Mouse (Mus musculus) cerebellum, postnatal 4 days (tissue): ENCODE data around the gene Lamtor2.

Source experiments
- DNase-seq, 2 experiments: peaks; one replicate each; pipeline ENCODE4 v3.0.0; 2022; ENCODE audit warnings: low spot score in 2 of 2, mixed read lengths in 1 of 2

Gene Lamtor2

GRCm38 (mm10) chr3:88543174-88543573 is 9.7 kb downstream of the Lamtor2 start:
- no peak for DNase-seq

DNA sequence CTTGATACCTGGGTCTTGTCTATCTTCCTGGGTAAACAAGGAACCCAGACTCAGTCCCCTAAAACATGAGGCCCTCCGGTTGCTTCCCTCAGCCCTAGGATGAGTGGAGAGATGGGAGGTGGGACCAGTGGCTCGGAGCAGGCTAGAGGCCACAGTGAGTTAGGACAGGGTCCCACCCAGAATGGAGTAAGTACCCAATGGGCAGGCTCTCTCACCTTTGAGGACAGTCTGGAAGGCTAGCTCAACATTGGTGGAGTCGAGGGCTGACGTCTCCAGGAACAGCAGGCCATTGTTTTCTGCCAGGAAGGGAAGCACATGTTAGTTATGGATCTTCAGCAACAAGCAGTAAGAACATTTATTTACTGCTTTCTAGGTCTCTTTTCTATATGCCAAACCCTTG is 10.4 kb downstream of the Lamtor2 start:
- no peak for DNase-seq

DNA sequence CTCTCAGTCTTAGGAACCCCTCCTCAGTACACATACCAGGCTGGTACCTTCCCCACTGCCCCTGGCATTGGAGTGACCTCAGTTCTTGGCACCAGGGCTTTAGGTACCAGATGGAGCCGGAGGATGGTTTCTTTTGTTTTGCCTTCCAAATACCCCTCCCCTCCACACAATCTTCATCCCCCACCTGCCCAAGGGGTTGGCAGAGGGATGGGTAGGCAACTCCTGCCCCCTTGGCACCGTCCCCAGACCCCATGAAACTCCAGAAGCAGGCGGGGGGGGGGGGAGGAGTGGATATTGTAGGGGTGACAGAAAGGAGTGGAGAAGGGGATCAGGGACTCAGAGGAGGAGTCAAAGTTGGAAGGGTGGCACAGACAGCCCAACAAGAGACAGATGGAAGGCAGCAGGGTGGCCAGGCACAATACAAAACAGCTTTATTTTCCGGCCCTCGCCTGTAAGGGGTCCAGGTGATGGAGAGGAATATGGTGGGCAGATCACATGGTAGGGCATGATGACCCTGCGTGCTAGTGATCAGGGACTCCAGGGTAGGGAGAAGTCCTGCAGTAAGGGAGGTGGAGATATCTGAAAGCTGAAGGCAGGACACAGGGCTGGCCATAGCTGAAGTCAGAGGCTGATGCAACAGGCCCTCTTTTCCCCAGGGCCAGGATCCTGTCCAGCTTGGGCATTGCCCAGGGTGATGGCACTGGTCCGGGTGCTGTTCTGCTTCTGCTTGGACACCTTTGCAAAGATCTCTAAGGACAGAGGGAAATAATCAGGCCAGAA is 11.1 kb downstream of the Lamtor2 start:
- peak; percentile 48 to 84 for DNase-seq

DNA sequence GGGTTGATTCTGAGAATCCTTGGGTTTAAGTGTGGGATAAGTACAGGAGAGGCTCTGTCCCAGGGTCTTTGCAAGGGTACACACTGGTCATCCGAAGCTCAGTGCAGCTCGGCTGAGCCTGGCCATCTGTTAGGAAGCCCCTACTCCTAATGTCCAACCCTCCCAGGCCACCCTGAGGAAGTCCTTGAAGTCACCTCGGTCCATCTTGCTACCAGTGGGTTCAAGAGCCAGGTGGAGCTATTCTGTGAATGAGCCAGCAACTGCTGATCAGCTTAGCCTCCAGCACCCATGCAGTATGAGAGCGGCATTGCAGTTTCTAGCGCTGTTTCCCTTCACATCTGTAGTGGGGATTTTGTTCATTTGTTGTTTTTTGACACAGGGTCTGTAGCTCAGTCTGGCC is 12.8 kb downstream of the Lamtor2 start:
- DNase-seq: no peak

GRCm38 (mm10) chr3:88539397-88539796 is 13.5 kb downstream of the Lamtor2 start:
- DNase-seq: no peak

DNA sequence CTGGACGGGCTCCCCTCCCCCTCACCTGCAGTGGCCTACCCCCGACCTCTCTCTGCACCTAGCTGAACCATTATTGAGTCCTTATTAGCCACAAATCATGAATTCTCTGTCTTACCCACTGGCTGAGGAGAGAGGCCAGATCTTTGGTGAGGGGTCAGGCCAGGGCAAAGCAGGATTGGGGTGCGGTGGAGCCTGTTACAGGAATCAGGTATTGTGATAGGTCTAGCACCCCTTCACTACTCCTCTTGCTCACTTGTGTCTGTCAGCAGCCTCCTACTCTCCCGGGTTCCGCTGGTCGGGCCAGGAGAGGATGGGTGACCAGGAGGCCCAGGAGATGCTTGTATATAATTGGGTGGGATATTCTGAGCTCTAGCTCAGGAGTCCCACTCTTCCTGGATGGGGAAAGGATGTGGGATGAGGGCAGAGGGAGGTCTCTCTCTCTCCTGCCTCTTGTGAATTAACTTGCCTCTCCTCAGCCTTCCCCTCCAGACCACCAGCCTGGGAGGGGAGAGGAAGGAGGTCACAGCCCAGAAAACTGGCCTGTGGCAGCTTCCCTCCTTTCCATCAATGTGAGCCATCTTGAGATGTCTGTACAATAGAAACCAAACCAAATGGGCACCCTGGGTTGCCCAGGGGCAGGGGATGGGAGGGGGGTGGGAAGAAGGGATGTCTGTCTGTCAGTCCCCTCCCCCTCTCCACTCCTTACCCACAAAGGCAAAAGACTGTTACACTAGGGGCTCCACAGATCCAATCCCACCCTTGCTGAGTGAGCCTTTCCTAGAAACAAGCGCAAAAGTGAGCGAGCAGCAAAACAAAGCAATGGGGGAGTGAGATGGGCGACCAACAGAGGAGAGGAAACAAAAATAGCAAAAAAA is 14.4 kb downstream of the Lamtor2 start:
- DNase-seq: no peak

DNA sequence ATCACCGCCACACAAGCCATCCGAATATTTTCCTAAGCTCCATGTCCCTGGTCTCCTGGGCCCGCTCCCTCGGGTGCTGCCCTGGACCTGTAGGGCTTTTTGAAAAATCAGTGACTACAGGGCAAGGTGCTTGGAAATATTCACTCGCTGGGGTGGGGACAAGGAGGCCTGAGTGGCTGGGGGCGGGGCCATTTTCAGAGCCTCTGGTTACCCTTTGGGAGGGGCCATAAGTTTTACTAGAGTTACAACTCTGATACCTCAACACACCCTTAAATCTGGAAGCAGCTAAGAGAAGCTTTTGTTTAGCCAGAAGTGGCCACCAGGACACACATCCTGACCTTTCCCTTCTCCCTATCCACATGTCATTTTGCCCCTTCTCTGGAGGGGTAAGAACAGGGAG is 15.7 kb downstream of the Lamtor2 start:
- no peak for DNase-seq

GRCm38 (mm10) chr3:88536103-88536930 is 16.6 kb downstream of the Lamtor2 start:
- DNase-seq: peak in 1 of 2 experiments; percentile 61

DNA sequence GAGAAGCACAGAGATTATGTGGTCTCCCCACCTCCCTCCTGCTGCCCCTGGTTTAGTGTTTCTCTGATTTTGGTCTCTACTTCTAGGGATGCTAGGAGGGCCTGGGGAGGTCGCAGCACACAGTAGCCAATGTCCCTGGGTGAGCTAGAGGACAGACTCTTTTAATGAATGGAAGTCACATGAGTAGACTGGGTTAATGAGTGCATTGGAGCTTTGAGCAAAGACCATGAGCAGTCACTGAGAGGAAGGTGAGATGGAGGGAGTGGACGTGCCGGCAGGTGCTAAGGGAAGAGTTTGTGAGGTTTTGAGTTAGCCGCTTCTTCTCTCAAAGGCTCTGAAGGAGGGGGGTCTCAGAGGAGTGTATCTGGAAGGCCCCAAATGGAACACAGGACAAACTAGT is 17.3 kb downstream of the Lamtor2 start:
- no peak for DNase-seq

- DNase-seq: no peak
These were observed 17.9 kb downstream of the Lamtor2 start for GRCm38 (mm10) chr3:88535005-88535404.

DNA sequence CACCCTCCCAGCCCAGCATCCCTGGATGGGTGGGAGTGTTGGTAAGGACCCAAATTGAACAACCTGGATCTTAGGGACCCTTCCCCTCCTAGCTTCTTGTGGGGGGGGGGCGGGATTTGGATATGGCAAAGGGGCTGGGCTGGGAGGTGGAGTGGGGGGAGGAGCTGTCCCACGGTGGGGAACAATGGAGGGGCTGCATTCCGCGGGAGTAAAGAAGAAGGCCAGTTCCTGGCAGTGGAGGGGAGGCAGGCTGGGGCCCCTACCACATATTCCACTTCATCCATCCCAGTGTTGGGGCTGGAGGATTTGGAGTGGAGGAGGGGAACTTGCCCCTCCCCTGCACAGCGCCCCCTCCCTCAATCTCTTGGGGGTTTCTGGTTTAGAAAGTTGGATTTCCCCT is 19.2 kb downstream of the Lamtor2 start:
- no peak for DNase-seq

DNA sequence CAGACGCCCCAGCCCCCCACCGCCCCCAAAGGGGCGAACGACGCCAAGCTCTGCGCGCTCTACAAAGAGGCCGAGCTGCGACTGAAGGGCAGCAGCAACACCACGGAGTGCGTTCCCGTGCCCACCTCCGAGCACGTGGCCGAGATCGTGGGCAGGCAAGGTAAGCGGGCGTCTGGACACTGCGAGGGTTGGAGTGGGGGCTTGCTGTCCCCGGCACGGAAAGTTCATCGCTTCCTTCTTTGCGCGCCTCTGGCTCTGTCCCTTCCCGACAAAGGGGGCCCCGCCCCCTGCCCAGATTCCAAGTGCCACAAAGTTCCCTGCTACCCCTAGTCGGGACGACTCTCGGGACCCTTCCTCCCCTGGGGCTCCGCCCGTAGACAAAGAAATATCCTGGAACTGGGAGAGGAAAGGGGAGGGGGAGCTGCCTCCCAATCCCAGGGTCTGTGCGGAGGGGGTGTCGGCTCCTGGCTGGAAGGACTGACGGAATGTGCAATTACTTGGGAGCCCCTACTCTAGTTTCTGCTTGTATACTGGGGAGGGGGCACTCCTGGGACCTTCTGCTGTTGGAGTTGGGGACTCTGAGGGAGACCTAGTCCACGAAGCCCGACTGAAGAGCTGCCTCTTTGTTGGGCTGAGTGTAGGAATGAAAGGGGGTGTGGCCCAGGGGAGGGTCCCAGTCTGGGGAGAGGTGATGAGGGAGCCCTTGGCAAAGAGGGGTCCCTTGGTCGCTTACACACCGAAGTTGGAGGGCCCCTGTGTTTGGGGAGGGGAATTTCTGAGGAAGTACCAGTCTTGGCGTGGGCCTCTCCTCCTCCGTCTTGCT is 20.0 kb downstream of the Lamtor2 start:
- DNase-seq: peak in 1 of 2 experiments; percentile 43

- DNase-seq: no peak
These were observed 20.6 kb downstream of the Lamtor2 start, which contains the start of gene Mex3a for GRCm38 (mm10) chr3:88532299-88532674. TSS of gene Mex3a (plus strand) at chr3:88532395.

- DNase-seq: peak; percentile 86 to 93
These were observed 21.3 kb downstream of the Lamtor2 start for GRCm38 (mm10) chr3:88531348-88532298.

- no peak for DNase-seq
These were observed 22.6 kb downstream of the Lamtor2 start for GRCm38 (mm10) chr3:88530082-88530864.

DNA sequence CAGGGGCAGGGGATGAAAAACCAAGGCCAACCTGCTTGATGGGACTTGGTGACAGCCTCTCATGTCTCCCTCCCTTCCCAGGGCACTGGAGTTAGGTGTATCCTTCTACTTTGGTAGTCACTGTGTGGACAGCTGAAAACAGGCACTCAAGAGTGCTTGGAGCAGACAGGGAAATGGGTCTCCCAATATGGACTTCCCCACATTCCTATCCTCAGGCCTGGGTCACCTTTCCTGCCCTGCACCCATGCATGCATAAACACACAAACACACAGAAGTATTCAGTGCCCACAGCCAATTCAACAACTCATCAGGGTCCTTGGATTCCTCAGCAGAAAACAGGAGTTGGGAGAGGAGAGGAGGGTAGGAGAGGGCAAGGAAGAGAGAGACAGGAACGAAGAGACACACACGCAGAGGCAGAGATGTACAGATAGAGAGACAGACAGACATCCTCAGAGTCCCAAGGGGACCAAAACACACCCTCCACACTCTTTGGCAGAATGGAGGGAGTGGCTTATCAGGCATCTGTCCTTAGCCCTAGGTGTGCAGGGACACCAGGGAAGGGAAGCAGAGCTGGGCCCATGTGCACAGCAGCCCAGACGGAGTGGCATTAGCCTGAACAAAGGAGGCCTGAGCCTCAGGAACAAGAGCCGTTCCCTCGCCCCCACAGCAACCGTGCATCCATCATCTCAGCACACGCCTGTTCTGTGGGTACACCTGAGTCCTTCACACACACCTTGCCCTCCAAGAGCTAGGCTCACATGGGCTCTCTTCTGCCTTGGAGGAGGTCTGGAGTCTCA is 23.5 kb downstream of the Lamtor2 start:
- DNase-seq: no peak

DNA sequence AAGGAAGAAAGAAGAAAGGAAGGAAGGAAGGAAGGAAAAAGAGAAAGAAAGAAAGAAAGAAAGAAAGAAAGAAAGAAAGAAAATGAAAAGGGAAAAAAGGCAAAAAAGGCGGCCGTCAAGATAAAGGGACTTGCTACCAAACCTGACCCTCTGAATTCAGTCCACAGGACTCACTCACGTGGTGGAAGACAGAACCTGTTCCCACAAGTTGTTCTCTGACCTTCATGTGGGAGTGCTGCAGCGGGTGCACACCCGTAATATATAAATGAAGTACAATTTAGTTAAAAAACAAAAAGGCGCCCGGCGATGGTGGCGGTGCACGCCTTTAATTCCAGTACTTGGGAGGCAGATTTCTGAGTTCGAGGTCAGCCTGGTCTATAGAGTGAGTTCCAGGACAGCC is 24.2 kb downstream of the Lamtor2 start:
- DNase-seq: no peak

- DNase-seq: no peak
These were observed 25.3 kb downstream of the Lamtor2 start for GRCm38 (mm10) chr3:88527565-88527964.
